Mouse (Mus musculus) forebrain, embryonic 15.5 days (tissue): Measurements from ENCODE around the gene Hist2h2aa1. TPM values are rescaled to one million over a fixed set of nuclear protein-coding genes. Genes with fewer than 3 reads are reported as not detected.
A peak's percentile ranks its signal among the peaks of the same experiment; 100 is the strongest.
"Not testable (repeated sequence)": the region's sequence is repeated elsewhere in the genome, so short reads cannot be mapped to it uniquely, and the experiment has no call there.

Experiments
- ATAC-seq: fragments of 200-750 bp; cut with Nextera tagmentation; replicated peaks from 2 replicates; pipeline ENCODE4 v1.8.0; 2017; ENCODE audit warnings: mild to moderate bottlenecking, moderate TSS enrichment, moderate library complexity
- H3K27ac ChIP-seq: fragments of 300-500 bp; sonication (generic); replicated peaks from 2 replicates; pipeline ENCODE4 v1.5.1; 2015; ENCODE audit warnings: mild to moderate bottlenecking, inconsistent platforms
- H3K27me3 ChIP-seq: fragments of 300-500 bp; sonication (generic); 2 replicates; pipeline ENCODE4 v1.6.1; 2015; ENCODE audit warnings: inconsistent platforms
- H3K36me3 ChIP-seq: fragments of 300-500 bp; sonication (generic); 2 replicates; pipeline ENCODE4 v1.6.1; 2015; ENCODE audit warnings: mild to moderate bottlenecking, inconsistent platforms
- H3K4me1 ChIP-seq: fragments of 300-500 bp; sonication (generic); 2 replicates; pipeline ENCODE4 v1.6.1; 2015; ENCODE audit warnings: inconsistent platforms
- H3K4me2 ChIP-seq: fragments of 300-500 bp; sonication (generic); replicated peaks from 2 replicates; pipeline ENCODE4 v1.6.1; 2015; ENCODE audit warnings: mild to moderate bottlenecking, inconsistent platforms
- H3K4me3 ChIP-seq: fragments of 300-500 bp; sonication (generic); 2 replicates; pipeline ENCODE4 v1.5.1; 2015; ENCODE audit warnings: mild to moderate bottlenecking, inconsistent platforms
- H3K9ac ChIP-seq: fragments of 300-500 bp; sonication (generic); replicated peaks from 2 replicates; pipeline ENCODE4 v1.6.1; 2015; ENCODE audit warnings: mild to moderate bottlenecking, inconsistent platforms
- H3K9me3 ChIP-seq: fragments of 300-500 bp; sonication (generic); 2 replicates; pipeline ENCODE4 v1.6.1; 2016; ENCODE audit warnings: inconsistent platforms
- WGBS: fragments of 180-500 bp; shearing (Covaris S2); methylation state at CpG from one replicate; pipeline ENCODE4 v1.1.7; 2015; ENCODE audit warnings: mixed read lengths; 5-methylcytosine and 5-hydroxymethylcytosine counted together
- polyA plus RNA-seq: library from polyadenylated mRNA; unstranded; fragments of >200 nt; fragmentation: Nextera tagmentation; extraction: Ambion mirVana; gene quantifications from 2 replicates; pipeline ENCODE4 v1.2.1, GENCODE M21; 2015

Hist2h2aa1 gene
- polyA plus RNA-seq, 1 experiment from 2014 or later = 32.2 TPM

- H3K36me3 ChIP-seq = no peaks in the 10 kb centered on the region
- H3K4me3 ChIP-seq = peak overlapping the region; percentile 53
- H3K9me3 ChIP-seq = no peaks in the 10 kb centered on the region
- WGBS = 14% methylated on average over 8 of the region's 8 CpGs
- 0 out of 2 replicates have a peak, but pooled peaks cover 3% of the 10 kb centered on the region for H3K27me3 ChIP-seq
- H3K9ac ChIP-seq = peak overlapping the region; percentile 58
- H3K27ac ChIP-seq = peak overlapping the region; percentile 94; the same call in 1 of the 2 replicates
- ATAC-seq = no peak
- peaks cover 8% of the 10 kb centered on the region for H3K4me1 ChIP-seq
- peak overlapping the region; percentile 58 for H3K4me2 ChIP-seq
These were observed 32.1 kb downstream of the Hist2h2aa1 start for GRCm38 (mm10) chr3:96277428-96277799.

GRCm38 (mm10) chr3:96277800-96278624, 32.7 kb downstream of the Hist2h2aa1 start:
- H3K4me2 ChIP-seq = peak overlapping the region; percentile 58
- peaks cover 8% of the 10 kb centered on the region for H3K4me1 ChIP-seq
- H3K27me3 ChIP-seq = 0 out of 2 replicates have a peak, but pooled peaks cover 3% of the 10 kb centered on the region
- WGBS = under 1% methylated on average over 49 of the region's 49 CpGs
- H3K4me3 ChIP-seq = peak overlapping the region; percentile 53
- peak overlapping the region; percentile 94 for H3K27ac ChIP-seq
- no peaks in the 10 kb centered on the region for H3K36me3 ChIP-seq
- ATAC-seq = peak; percentile 98
- H3K9me3 ChIP-seq = no peaks in the 10 kb centered on the region
- H3K9ac ChIP-seq = peak overlapping the region; percentile 58

GRCm38 (mm10) chr3:96280660-96281059, 35.4 kb downstream of the Hist2h2aa1 start:
- Histone ChIP-seq H3K9me3 (no peaks in the 10 kb centered on the region), H3K9ac (no peak overlapping the region), H3K4me3 (no peak overlapping the region), H3K27ac (no peak overlapping the region), H3K27me3 (peaks cover 18% of the 10 kb centered on the region; the same call in 1 of the 2 replicates), H3K4me2 (no peak overlapping the region), H3K4me1 (peaks cover 8% of the 10 kb centered on the region), H3K36me3 (no peaks in the 10 kb centered on the region)
- 59% methylated on average over 6 of the region's 6 CpGs for WGBS
- ATAC-seq = no peak

- Histone ChIP-seq H3K27ac (no peak overlapping the region), H3K9me3 (no peaks in the 10 kb centered on the region), H3K4me3 (no peak overlapping the region), H3K9ac (no peak overlapping the region), H3K4me1 (no peaks in the 10 kb centered on the region), H3K36me3 (no peaks in the 10 kb centered on the region), H3K4me2 (no peak overlapping the region), H3K27me3 (peaks cover 18% of the 10 kb centered on the region; the same call in 1 of the 2 replicates)
- ATAC-seq = no peak
- WGBS = 23% methylated on average over 4 of the region's 4 CpGs
These were observed 39.2 kb downstream of the Hist2h2aa1 start for GRCm38 (mm10) chr3:96284457-96284856.

GRCm38 (mm10) chr3:96287334-96287733, 42.0 kb downstream of the Hist2h2aa1 start:
- not testable (repeated sequence) for H3K4me2 ChIP-seq, H3K4me3 ChIP-seq, H3K36me3 ChIP-seq, H3K4me1 ChIP-seq, H3K9ac ChIP-seq, H3K9me3 ChIP-seq, ATAC-seq, H3K27ac ChIP-seq
- peaks cover 15% of the 10 kb centered on the region; the same call in 1 of the 2 replicates for H3K27me3 ChIP-seq
- 93% methylated on average over 11 of the region's 11 CpGs for WGBS

GRCm38 (mm10) chr3:96289201-96289600, 43.9 kb downstream of the Hist2h2aa1 start:
- 73% methylated on average over 3 of the region's 3 CpGs for WGBS
- H3K36me3 ChIP-seq = no peaks in the 10 kb centered on the region
- H3K9me3 ChIP-seq = no peaks in the 10 kb centered on the region
- H3K4me2 ChIP-seq = no peak overlapping the region
- no peak overlapping the region for H3K27ac ChIP-seq
- no peak overlapping the region for H3K9ac ChIP-seq
- H3K4me1 ChIP-seq = no peaks in the 10 kb centered on the region
- no peak for ATAC-seq
- no peak overlapping the region for H3K4me3 ChIP-seq
- H3K27me3 ChIP-seq = peaks cover 9% of the 10 kb centered on the region; the same call in 1 of the 2 replicates

GRCm38 (mm10) chr3:96290727-96291126, 45.4 kb downstream of the Hist2h2aa1 start:
- H3K4me2 ChIP-seq, H3K27ac ChIP-seq, ATAC-seq, H3K4me1 ChIP-seq, H3K36me3 ChIP-seq, H3K9me3 ChIP-seq, H3K4me3 ChIP-seq, H3K27me3 ChIP-seq, H3K9ac ChIP-seq: not testable (repeated sequence)
- 98% methylated on average over 3 of the region's 3 CpGs for WGBS

- H3K27ac ChIP-seq = no peak overlapping the region
- H3K9ac ChIP-seq = no peak overlapping the region
- H3K9me3 ChIP-seq = no peaks in the 10 kb centered on the region
- no peak overlapping the region for H3K4me3 ChIP-seq
- no peak overlapping the region for H3K4me2 ChIP-seq
- H3K36me3 ChIP-seq = no peaks in the 10 kb centered on the region
- ATAC-seq = no peak
- H3K4me1 ChIP-seq = no peaks in the 10 kb centered on the region
- H3K27me3 ChIP-seq = no peaks in the 10 kb centered on the region
- WGBS = 68% methylated on average over 6 of the region's 6 CpGs
These were observed 47.3 kb downstream of the Hist2h2aa1 start for GRCm38 (mm10) chr3:96292641-96293040.

GRCm38 (mm10) chr3:96293368-96293767, 48.1 kb downstream of the Hist2h2aa1 start:
- no peaks in the 10 kb centered on the region for H3K27me3 ChIP-seq
- no peak overlapping the region for H3K4me2 ChIP-seq
- no peak for ATAC-seq
- H3K9ac ChIP-seq = no peak overlapping the region
- no peak overlapping the region for H3K27ac ChIP-seq
- 55% methylated on average over 5 of the region's 5 CpGs for WGBS
- H3K9me3 ChIP-seq = no peaks in the 10 kb centered on the region
- no peaks in the 10 kb centered on the region for H3K4me1 ChIP-seq
- no peaks in the 10 kb centered on the region for H3K36me3 ChIP-seq
- no peak overlapping the region for H3K4me3 ChIP-seq

GRCm38 (mm10) chr3:96293787-96294186, 48.5 kb downstream of the Hist2h2aa1 start, which contains the start of gene Fcgr1:
Fcgr1 (minus strand) TSS chr3:96293969.
- no peak within 1 kb of the TSS for H3K4me3 ChIP-seq
- no peak within 1 kb of the TSS for H3K4me2 ChIP-seq
- WGBS = 80% methylated on average over 4 of the region's 4 CpGs
- no peak within 1 kb of the TSS for H3K27ac ChIP-seq
- H3K9ac ChIP-seq = no peak within 1 kb of the TSS
- H3K27me3 ChIP-seq = no peaks in the 10 kb centered on the region
- H3K36me3 ChIP-seq = no peaks in the 10 kb centered on the region
- no peak for ATAC-seq
- no peaks in the 10 kb centered on the region for H3K4me1 ChIP-seq
- no peaks in the 10 kb centered on the region for H3K9me3 ChIP-seq
